Mouse (Mus musculus): ENCODE results near the gene Kxd1. TPM values are rescaled to one million over a fixed set of nuclear protein-coding genes. Genes with fewer than 3 reads are reported as not detected.

The Kxd1 gene
- total and polyA plus RNA-seq, 3 experiments: 47.5 to 180 (median 49.9) TPM

DNA sequence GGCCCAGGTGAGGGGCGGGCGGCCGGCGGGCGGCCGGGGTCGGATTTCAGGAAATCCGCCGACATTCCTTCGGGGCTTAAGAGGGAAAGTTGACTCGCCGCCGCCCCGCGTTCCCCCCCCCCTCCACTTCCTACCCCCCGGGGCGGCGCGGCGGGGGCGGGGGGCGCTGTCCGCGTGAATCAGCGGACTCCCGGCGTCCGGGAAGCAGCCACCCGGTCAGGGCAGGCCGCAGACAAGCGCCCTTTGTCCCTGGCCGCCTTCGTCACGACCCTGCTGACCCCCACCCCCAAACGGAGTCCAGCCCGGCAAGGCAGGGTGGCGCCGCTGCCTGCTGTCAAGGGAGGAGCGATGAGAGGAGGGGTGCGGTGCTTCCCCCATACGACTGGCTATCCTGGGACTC, 38.2 kb downstream of the Kxd1 start:
- Histone ChIP-seq H3K9me3 (replicated peaks) (no peaks in the 10 kb centered on the region), H3K4me1 (ENCODE audit: insufficient read depth, low read depth, low read length) (peaks cover 47% of the 10 kb centered on the region), H3K4me3 (ENCODE audit: low read depth, low read length) (no peak overlapping the region), H3K36me3 (replicated peaks) (no peaks in the 10 kb centered on the region), H3K27me3 (ENCODE audit: insufficient read depth, low read length) (peaks cover 98% of the 10 kb centered on the region)
- no peak for ATAC-seq (ENCODE audit: extremely low read depth, insufficient number of reproducible peaks, low FRiP score, poor library complexity, severe bottlenecking)
- TF ChIP-seq POLR2AphosphoS5 (IDR thresholded peaks at IDR 0.05; ENCODE audit: insufficient replicate concordance, low read depth, low read length) (no peak), GATA1 (IDR thresholded peaks at IDR 0.05; ENCODE audit: borderline replicate concordance, low read length) (no peak), GATA2 (IDR thresholded peaks at IDR 0.05; ENCODE audit: borderline replicate concordance, low read depth, low read length) (no peak), TAL1 (conservative IDR thresholded peaks at IDR 0.05; ENCODE audit: low read depth, low read length) (no peak), CTCF (IDR thresholded peaks at IDR 0.05; ENCODE audit: low read depth, low read length) (no peak)
- DNase-seq (ENCODE audit: low spot score): no peak

DNA sequence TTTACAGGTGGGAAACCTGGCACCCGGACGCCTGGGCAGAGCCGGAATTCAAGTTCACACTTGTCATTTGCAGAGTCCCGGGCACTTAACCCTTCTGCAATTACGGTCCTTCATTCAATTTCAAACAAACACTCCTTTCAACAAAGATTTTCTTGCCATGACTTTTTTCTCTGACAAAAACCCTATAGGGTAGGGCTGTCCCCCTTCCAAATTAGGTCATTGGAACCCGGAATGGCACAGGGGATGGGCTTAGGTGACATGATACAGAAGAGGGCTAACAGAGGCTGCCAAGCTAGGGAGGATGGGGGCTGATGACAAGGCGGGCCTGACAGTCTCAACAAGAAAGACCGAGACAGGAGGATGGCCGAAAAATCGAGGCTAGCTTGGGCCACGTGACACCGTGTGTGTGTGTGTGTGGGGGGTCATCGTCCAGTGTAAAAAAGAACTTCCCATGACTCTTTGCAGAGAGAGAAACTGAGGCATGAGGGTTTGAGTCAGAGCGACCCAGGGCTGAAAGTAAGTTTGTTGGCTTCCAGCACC, 38.8 kb downstream of the Kxd1 start:
- Histone ChIP-seq H3K36me3 (replicated peaks) (no peaks in the 10 kb centered on the region), H3K4me3 (ENCODE audit: low read depth, low read length) (no peak overlapping the region), H3K9me3 (replicated peaks) (no peaks in the 10 kb centered on the region), H3K27me3 (ENCODE audit: insufficient read depth, low read length) (peaks cover 98% of the 10 kb centered on the region), H3K4me1 (ENCODE audit: insufficient read depth, low read depth, low read length) (peaks cover 52% of the 10 kb centered on the region)
- no peak for TF ChIP-seq GATA1 (IDR thresholded peaks at IDR 0.05; ENCODE audit: borderline replicate concordance, low read length)
- TF ChIP-seq TAL1 (conservative IDR thresholded peaks at IDR 0.05; ENCODE audit: low read depth, low read length): no peak
- no peak for TF ChIP-seq CTCF (IDR thresholded peaks at IDR 0.05; ENCODE audit: low read depth, low read length)
- TF ChIP-seq POLR2AphosphoS5 (IDR thresholded peaks at IDR 0.05; ENCODE audit: insufficient replicate concordance, low read depth, low read length): no peak
- TF ChIP-seq GATA2 (IDR thresholded peaks at IDR 0.05; ENCODE audit: borderline replicate concordance, low read depth, low read length): no peak
- DNase-seq (ENCODE audit: low spot score) (no peak), ATAC-seq (ENCODE audit: extremely low read depth, insufficient number of reproducible peaks, low FRiP score, poor library complexity, severe bottlenecking) (no peak)

DNA sequence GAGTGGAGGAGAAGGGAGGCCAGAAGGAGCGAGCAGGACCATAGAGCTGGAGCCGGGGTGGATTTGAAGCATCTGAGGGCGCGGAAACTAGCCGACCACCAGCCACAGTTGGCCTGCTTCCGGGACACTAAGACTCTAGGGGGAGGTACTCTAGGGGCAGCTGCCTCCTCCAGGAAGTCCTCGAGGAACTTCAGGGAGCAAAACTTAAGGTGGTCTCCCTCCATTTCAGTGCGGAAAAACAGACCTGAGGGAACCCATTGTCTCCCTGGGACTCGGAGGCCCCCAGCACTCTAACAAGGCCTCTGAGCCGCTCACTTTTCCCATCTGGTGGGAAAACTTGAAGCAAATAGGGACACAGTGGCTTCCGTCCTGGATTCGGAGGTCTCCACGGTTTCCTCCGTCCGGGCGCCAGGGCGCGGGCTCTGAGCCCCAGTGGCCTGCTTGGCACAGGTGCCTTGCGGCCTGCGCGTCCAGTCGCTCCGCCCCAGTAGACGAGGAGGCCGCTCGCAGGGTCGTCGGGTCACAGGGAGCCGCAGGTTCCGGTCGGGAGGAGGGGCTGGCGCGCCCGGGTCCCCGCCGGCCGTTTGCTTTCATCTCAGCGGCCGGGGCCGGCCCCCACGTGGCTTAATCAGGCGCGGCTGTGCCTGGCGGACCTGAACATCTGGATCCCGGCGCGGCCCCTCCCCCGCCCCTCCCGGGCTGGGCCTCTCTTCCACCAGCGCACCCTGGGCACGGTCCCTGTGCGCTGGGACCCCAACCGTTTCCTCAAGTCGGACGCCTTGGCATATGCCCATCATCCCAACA, 39.6 kb downstream of the Kxd1 start:
- peaks cover 97% of the 10 kb centered on the region for H3K27me3 ChIP-seq (ENCODE audit: insufficient read depth, low read length)

DNA sequence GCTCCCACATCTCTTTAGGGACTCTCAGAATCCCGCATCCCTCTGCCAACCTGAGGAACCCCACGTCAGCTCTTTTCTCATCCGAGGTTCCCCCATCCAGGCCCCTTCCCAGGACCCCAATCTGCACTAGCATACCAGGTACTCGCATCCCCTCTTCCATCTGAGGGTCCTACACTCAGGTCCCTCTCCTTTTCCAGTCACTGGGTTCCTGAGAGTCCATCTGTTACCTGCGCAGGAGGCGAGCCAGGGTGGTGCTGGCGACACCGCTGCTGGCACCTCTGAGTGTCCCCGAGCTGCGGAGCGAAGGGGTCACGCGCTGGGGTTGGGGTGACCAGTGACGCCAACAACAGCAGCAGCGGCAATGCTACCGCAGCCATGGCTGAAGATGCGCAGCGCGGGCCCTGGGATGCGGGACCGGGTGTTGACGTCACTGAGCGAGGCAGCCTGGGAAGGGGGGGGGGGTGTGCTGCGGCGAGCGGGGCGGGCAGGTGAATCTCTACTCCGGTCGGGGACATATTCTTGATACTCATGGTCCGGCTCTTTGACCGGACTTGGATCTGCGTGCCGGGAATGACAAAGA, 40.7 kb downstream of the Kxd1 start, which contains the start of gene Tmem59l:
Gene Tmem59l, minus strand, starts transcription at position 418 of the 580 bp plus-strand sequence.
- no peak for TF ChIP-seq GATA1 (IDR thresholded peaks at IDR 0.05; ENCODE audit: borderline replicate concordance, low read length)
- no peak for TF ChIP-seq CTCF (IDR thresholded peaks at IDR 0.05; ENCODE audit: low read depth, low read length)
- TF ChIP-seq POLR2AphosphoS5 (IDR thresholded peaks at IDR 0.05; ENCODE audit: insufficient replicate concordance, low read depth, low read length): no peak
- no peak for TF ChIP-seq GATA2 (IDR thresholded peaks at IDR 0.05; ENCODE audit: borderline replicate concordance, low read depth, low read length)
- TF ChIP-seq TAL1 (conservative IDR thresholded peaks at IDR 0.05; ENCODE audit: low read depth, low read length): no peak
- no peak for DNase-seq (ENCODE audit: low spot score)
- H3K4me3 ChIP-seq (ENCODE audit: low read depth, low read length): peak within 1 kb of the TSS; percentile 52; the same call in 1 of the 2 replicates
- no peak for ATAC-seq (ENCODE audit: extremely low read depth, insufficient number of reproducible peaks, low FRiP score, poor library complexity, severe bottlenecking)
- H3K4me1 ChIP-seq (ENCODE audit: insufficient read depth, low read depth, low read length): peaks cover 39% of the 10 kb centered on the region
- H3K36me3 ChIP-seq (replicated peaks): no peaks in the 10 kb centered on the region
- H3K27me3 ChIP-seq (ENCODE audit: insufficient read depth, low read length): peaks cover 96% of the 10 kb centered on the region
- no peaks in the 10 kb centered on the region for H3K9me3 ChIP-seq (replicated peaks)

More for the DNA sequence above, 39.6 kb downstream of the Kxd1 start:
- H3K9me3 ChIP-seq (replicated peaks): no peaks in the 10 kb centered on the region
- H3K4me1 ChIP-seq (ENCODE audit: insufficient read depth, low read depth, low read length): peaks cover 50% of the 10 kb centered on the region
- H3K36me3 ChIP-seq (replicated peaks): no peaks in the 10 kb centered on the region
- TF ChIP-seq TAL1 (conservative IDR thresholded peaks at IDR 0.05; ENCODE audit: low read depth, low read length) (no peak), POLR2AphosphoS5 (IDR thresholded peaks at IDR 0.05; ENCODE audit: insufficient replicate concordance, low read depth, low read length) (no peak), GATA2 (IDR thresholded peaks at IDR 0.05; ENCODE audit: borderline replicate concordance, low read depth, low read length) (no peak), GATA1 (IDR thresholded peaks at IDR 0.05; ENCODE audit: borderline replicate concordance, low read length) (no peak), CTCF (IDR thresholded peaks at IDR 0.05; ENCODE audit: low read depth, low read length) (no peak)
- ATAC-seq (ENCODE audit: extremely low read depth, insufficient number of reproducible peaks, low FRiP score, poor library complexity, severe bottlenecking) (no peak), DNase-seq (ENCODE audit: low spot score) (no peak)
- peak overlapping the region; percentile 52; the same call in 1 of the 2 replicates for H3K4me3 ChIP-seq (ENCODE audit: low read depth, low read length)

DNA sequence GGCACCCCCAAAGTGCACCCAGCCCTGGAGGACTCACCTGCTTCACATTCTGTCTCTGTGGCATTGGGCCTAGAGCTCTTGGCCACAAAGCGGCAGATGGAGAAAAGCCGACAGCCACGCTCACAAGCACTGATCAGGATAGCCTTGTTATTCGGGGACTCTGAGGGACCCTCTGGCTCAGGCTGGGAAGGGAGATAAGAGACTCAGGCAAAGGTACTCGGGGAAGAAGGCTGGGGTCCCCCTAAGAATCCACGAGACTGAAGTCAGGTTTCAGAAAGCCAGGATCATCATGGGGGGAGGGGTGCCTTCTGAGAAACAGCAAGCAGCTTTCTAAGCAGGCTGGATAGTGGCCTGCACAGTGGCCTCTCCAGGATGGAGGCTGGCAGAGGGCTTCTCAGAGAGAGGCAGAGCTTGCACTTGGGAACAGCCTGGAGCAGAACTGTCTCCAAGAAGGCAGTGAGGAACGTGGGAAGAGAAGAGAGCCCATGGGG, 41.5 kb downstream of the Kxd1 start:
- Histone ChIP-seq H3K4me3 (ENCODE audit: low read depth, low read length) (no peak overlapping the region), H3K27me3 (ENCODE audit: insufficient read depth, low read length) (peaks cover 95% of the 10 kb centered on the region), H3K36me3 (replicated peaks) (no peaks in the 10 kb centered on the region), H3K4me1 (ENCODE audit: insufficient read depth, low read depth, low read length) (peaks cover 39% of the 10 kb centered on the region), H3K9me3 (replicated peaks) (no peaks in the 10 kb centered on the region)
- ATAC-seq (ENCODE audit: extremely low read depth, insufficient number of reproducible peaks, low FRiP score, poor library complexity, severe bottlenecking): no peak
- TF ChIP-seq TAL1 (conservative IDR thresholded peaks at IDR 0.05; ENCODE audit: low read depth, low read length) (no peak), GATA2 (IDR thresholded peaks at IDR 0.05; ENCODE audit: borderline replicate concordance, low read depth, low read length) (no peak), CTCF (IDR thresholded peaks at IDR 0.05; ENCODE audit: low read depth, low read length) (no peak), GATA1 (IDR thresholded peaks at IDR 0.05; ENCODE audit: borderline replicate concordance, low read length) (no peak), POLR2AphosphoS5 (IDR thresholded peaks at IDR 0.05; ENCODE audit: insufficient replicate concordance, low read depth, low read length) (no peak)
- DNase-seq (ENCODE audit: low spot score): no peak

DNA sequence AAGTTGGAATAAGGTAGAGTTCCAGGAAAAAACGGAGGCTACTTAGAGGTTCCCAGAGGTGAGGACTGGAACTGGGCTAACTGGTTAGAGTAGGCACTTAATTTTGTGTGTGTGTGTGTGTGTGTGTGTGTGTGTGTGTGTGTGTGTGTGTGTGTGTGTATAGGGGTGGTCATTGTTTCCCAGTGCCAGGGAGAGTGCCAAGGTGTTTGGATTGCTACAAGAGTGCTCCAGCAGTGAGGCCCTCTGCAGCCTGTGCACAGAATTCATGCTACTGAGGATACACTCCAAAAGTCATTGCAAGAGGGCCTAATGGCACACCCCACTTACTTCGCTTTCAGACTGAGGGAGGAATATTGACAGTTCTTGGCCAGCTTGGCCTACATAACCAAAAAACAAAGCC, 44.8 kb downstream of the Kxd1 start:
- Histone ChIP-seq H3K36me3 (replicated peaks) (no peaks in the 10 kb centered on the region), H3K27me3 (ENCODE audit: insufficient read depth, low read length) (peaks cover 79% of the 10 kb centered on the region), H3K9me3 (replicated peaks) (no peaks in the 10 kb centered on the region), H3K4me3 (ENCODE audit: low read depth, low read length) (no peak overlapping the region), H3K4me1 (ENCODE audit: insufficient read depth, low read depth, low read length) (peaks cover 34% of the 10 kb centered on the region)
- DNase-seq (ENCODE audit: low spot score): no peak
- no peak for TF ChIP-seq GATA1 (IDR thresholded peaks at IDR 0.05; ENCODE audit: borderline replicate concordance, low read length)
- TF ChIP-seq CTCF (IDR thresholded peaks at IDR 0.05; ENCODE audit: low read depth, low read length): no peak
- TF ChIP-seq POLR2AphosphoS5 (IDR thresholded peaks at IDR 0.05; ENCODE audit: insufficient replicate concordance, low read depth, low read length): no peak
- TF ChIP-seq TAL1 (conservative IDR thresholded peaks at IDR 0.05; ENCODE audit: low read depth, low read length): no peak
- TF ChIP-seq GATA2 (IDR thresholded peaks at IDR 0.05; ENCODE audit: borderline replicate concordance, low read depth, low read length): no peak
- ATAC-seq (ENCODE audit: extremely low read depth, insufficient number of reproducible peaks, low FRiP score, poor library complexity, severe bottlenecking): no peak

All from G1E (cell line).